Mouse (Mus musculus): Measurements from ENCODE around the gene Pnck.

Pnck gene

GRCm38 (mm10) chrX:73659575-73660283, at the start of gene Pnck:
TSS of gene Pnck (minus strand) at chrX:73660117.
- in situ Hi-C loops (cut with MboI, MseI): loop anchor here (5.0 kb wide), 1 partner anchor 602 kb away; no protein-coding TSS in a partner anchor

DNA sequence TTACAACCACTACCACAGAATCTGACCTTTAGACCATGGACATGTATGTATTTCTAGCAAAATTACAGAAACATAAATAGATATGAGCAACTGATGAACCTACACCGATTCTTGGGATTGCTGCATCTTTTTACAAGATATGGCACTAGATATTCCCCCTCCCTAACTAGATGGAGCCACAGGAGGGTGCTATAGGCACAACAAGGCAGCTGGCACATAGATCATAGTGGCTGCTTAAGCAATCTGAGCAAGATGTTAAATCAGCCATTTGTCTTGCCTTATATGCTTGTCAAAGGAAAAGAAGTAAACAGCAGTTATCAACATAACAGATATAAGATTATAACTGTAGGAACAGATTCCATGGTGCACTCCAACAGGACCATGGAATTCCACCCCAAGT, 40.6 kb upstream of the Pnck start:
- in situ Hi-C loops (cut with MboI, MseI): no loop called here

DNA sequence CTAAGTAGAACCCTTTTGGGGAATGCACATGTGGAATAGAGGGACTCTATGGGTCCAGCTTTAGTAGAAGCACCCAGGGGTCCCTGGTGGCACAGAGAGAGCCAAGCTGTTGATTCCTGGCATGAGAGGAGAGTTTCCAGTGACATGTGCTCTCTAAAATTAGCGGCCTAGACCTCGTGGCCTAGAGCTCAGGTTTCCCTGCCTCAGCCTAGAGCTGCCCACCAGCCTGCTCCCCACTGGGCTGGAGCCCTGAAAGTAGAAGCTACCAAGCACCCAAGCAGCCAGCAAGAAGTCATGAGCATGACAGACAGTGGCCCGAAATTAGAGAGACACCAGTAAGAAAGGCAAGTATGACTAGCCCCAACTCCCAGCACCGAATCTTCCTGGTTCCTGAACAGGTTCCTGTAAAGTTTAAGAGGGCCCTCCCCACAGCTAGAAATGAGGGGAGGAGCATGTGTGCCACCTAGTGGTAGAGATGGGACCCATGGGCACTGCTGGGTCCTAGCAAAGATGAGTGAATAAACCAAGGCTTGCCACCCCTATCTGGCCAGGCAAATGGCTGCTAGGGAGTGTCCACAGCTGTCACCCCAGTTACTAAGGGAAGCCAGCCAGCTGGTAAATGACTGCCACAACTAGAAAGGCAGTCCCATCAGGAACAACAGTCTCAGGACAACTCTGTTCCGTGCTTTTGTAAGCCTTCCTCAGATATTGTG, 31.2 kb upstream of the Pnck start:
- in situ Hi-C loops (cut with MboI, MseI): no loop called here

- in situ Hi-C loops (cut with MboI, MseI): no loop called here
These were observed 25.7 kb upstream of the Pnck start for GRCm38 (mm10) chrX:73685629-73686028.

GRCm38 (mm10) chrX:73684978-73685377, 25.1 kb upstream of the Pnck start:
- in situ Hi-C loops (cut with MboI, MseI): no loop called here

- in situ Hi-C loops (cut with MboI, MseI): no loop called here
These were observed 24.2 kb upstream of the Pnck start for GRCm38 (mm10) chrX:73684156-73684555.

- in situ Hi-C loops (cut with MboI, MseI): no loop called here
These were observed 16.8 kb upstream of the Pnck start for GRCm38 (mm10) chrX:73676668-73677067.

GRCm38 (mm10) chrX:73675231-73675630, 15.3 kb upstream of the Pnck start:
- in situ Hi-C loops (cut with MboI, MseI): no loop called here

- in situ Hi-C loops (cut with MboI, MseI): no loop called here
These were observed 14.2 kb upstream of the Pnck start for GRCm38 (mm10) chrX:73673968-73674661.

DNA sequence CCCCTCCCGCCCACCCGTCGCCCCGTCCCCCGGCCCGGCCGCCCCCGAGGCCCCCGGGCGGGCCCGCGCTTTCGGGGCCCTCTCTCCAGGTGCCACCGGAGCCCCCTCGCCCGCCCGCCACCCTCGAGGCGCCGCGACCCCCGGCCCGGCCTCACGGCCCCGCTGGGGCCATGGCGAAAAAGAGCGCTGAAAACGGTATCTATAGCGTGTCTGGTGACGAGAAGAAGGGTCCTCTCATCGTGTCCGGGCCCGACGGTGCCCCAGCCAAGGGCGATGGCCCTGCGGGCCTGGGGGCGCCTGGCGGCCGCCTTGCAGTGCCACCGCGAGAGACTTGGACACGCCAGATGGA, 13.7 kb upstream of the Pnck start:
- in situ Hi-C loops (cut with MboI, MseI): no loop called here

- in situ Hi-C loops (cut with MboI, MseI): no loop called here
These were observed 13.1 kb upstream of the Pnck start, which contains the start of gene Slc6a8 for GRCm38 (mm10) chrX:73672879-73673618. TSS of gene Slc6a8 (plus strand) at chrX:73673150.

GRCm38 (mm10) chrX:73672031-73672431, 12.1 kb upstream of the Pnck start:
- in situ Hi-C loops (cut with MboI, MseI): no loop called here

GRCm38 (mm10) chrX:73663143-73663542, 3.2 kb upstream of the Pnck start:
- in situ Hi-C loops (cut with MboI, MseI): no loop called here

DNA sequence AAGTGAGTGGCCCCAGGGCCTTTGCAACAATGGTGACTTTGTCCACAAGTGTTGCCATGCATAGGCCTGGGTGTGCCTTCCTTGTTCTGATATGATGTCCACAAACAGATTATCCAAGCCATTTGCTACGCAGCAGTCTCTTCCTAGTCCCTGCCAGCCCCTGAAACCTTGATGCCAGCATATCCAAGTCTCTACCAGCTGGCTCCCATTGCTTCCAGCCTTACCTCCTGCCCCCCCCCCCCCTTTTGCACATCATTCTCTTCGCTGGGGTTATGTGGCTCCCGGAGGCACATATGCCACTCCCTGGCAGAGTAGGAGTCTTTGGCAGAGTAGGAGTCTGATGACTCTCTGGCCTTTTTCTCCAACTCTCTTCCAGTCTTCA, 358 bp upstream of the Pnck start:
- in situ Hi-C loops (cut with MboI, MseI): no loop called here

GRCm38 (mm10) chrX:73658936-73659574, 862 bp downstream of the Pnck start:
- in situ Hi-C loops (cut with MboI, MseI): loop anchor here (5.0 kb wide), 1 partner anchor 602 kb away; no protein-coding TSS in a partner anchor

DNA sequence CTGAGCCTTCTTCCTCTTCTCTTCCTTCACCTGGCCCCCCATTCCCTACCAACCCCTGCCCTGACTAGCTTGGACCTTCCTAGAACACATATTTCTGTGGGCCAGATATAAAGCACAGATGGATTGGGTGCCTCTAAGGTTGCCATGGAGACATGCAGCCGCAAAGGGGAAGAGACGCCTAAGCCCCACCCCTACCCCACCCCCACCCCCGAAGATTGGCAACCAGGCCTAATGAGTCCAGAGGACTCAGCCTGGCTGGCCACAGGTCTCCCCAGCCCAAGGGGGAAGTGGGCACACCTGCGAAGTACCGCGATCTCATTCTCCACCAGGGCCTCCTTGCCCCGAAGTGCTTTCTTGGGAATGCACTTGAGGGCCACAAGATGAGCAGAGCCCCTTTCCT, 1.5 kb downstream of the Pnck start:
- in situ Hi-C loops (cut with MboI, MseI): loop anchor here (5.0 kb wide), 1 partner anchor 601 kb away; no protein-coding TSS in a partner anchor

DNA sequence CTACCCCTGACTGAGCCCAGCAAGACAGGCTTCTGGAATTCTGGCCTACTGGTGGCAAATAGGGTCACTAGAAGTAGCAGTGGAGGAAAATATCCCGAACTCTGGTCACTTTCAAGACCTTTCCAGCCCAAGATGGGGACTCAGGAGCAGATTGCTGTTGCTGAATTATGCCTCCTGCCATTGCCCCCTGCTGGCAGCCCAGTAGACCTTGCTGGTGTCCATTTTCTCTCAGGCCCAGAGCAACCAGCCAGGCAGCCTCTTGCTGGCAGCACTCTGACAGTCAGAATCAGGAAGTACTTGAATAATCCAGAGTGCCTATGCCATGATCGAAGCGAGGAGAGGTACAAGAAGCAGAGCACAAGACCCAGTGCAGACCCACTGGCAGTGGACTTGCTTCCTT, 4.4 kb downstream of the Pnck start:
- in situ Hi-C loops (cut with MboI, MseI): loop anchor here (5.0 kb wide), 1 partner anchor 598 kb away; no protein-coding TSS in a partner anchor

GRCm38 (mm10) chrX:73654177-73654576, 5.7 kb downstream of the Pnck start:
- in situ Hi-C loops (cut with MboI, MseI): loop anchor here (5.0 kb wide), 1 partner anchor 77 kb away; no protein-coding TSS in a partner anchor

- in situ Hi-C loops (cut with MboI, MseI): loop anchor here (5.0 kb wide), 1 partner anchor 76 kb away; no protein-coding TSS in a partner anchor
These were observed 6.5 kb downstream of the Pnck start for GRCm38 (mm10) chrX:73653392-73653791.

DNA sequence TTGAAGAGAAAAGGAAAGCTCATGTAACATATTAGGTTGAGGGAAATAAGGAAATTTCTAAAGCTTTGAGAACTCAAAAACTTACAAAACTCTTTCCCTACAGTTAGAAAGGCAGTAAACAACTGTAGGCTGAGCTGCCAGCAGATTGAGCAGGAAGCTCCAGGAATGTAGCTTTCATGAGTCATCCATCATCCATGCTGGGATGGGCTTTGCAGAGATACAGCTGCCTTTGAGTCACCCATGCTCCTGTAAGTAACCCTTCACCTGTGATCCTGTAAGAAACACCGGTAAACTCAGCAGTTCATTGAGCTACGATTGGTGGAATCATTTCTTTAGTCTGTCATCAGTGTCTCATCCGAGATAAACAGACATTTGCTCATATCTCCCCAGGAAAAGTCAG, 9.0 kb downstream of the Pnck start:
- in situ Hi-C loops (cut with MboI, MseI): loop anchor here (5.0 kb wide), 1 partner anchor 74 kb away; no protein-coding TSS in a partner anchor

DNA sequence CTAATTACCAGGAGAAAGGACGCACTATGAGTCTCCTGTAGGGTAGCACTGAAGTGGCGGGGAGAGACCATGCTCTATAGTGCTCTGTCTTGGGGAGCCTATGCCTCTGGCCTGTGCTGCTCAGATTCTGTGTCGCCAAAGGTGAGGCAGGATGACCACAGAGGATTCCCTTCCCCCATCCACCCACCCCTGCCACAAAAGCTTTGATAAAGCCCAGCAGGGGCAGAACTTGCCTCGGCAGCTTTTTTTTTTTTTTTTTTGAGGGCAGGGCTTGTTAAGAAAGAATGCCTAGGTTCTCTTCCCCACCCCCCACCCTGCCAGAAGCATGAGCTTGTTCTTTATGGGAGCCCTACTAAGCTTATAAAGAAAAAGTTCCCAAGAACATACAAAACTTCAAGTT, 14.8 kb downstream of the Pnck start:
- in situ Hi-C loops (cut with MboI, MseI): no loop called here

All from T-helper 1 cell (primary cell).